Mouse (Mus musculus): ENCODE measurements around the gene Mindy4. TPM values are rescaled to one million over a fixed set of nuclear protein-coding genes. Genes with fewer than 3 reads are reported as not detected.

Gene Mindy4
- total and polyA plus RNA-seq, 3 experiments, result 0.23 to 1.6 TPM; not detected in 1

- no peak overlapping the region for H3K4me3 ChIP-seq (ENCODE audit: control insufficient read depth in 1 of 2, insufficient read depth in 1 of 2, low read depth in 2 of 2, low read length in 2 of 2)
- H3K36me3 ChIP-seq (ENCODE audit: control insufficient read depth in 1 of 2, insufficient read depth in 2 of 2, low read length in 2 of 2), result peaks cover 0 to 13% of the 10 kb centered on the region in 2 experiments; a peak in 2 of 4 replicates
- no peak overlapping the region for H3K27ac ChIP-seq (ENCODE audit: control insufficient read depth, low read depth, low read length)
- no peaks in the 10 kb centered on the region for H3K27me3 ChIP-seq (ENCODE audit: control insufficient read depth in 1 of 2, insufficient read depth in 2 of 2, low read length in 2 of 2)
- H3K9me3 ChIP-seq (replicated peaks; ENCODE audit: insufficient read depth, low read length), result no peaks in the 10 kb centered on the region
- peak; percentile 63; the same call in 1 of the 2 replicates for TF ChIP-seq GATA1 (IDR thresholded peaks at IDR 0.05; ENCODE audit: low read depth, low read length)
- TF ChIP-seq SIN3A (IDR thresholded peaks at IDR 0.05; ENCODE audit: low read length), result no peak
- peak; percentile 86 for TF ChIP-seq RCOR1 (IDR thresholded peaks at IDR 0.05; ENCODE audit: low read depth, low read length)
- 0 out of 2 replicates have a peak, but pooled peaks have one; percentile 29 for TF ChIP-seq MAZ (IDR thresholded peaks at IDR 0.05; ENCODE audit: low read depth, low read length)
- TF ChIP-seq NELFE (IDR thresholded peaks at IDR 0.05; ENCODE audit: low read depth, low read length), result no peak
- TF ChIP-seq TCF12 (IDR thresholded peaks at IDR 0.05; ENCODE audit: low read depth, low read length), result peak; percentile 5; the same call in 1 of the 2 replicates
- H3K9ac ChIP-seq (ENCODE audit: control insufficient read depth, low read depth, low read length, poor library complexity, severe bottlenecking), result no peak overlapping the region
- peak; percentile 50 for DNase-seq (ENCODE audit: low read depth, low spot score)
- peaks cover 5 to 54% of the 10 kb centered on the region in 2 experiments for H3K4me1 ChIP-seq (ENCODE audit: control insufficient read depth in 1 of 2, insufficient read depth in 2 of 2, low read length in 2 of 2)
- no peaks in the 10 kb centered on the region for H3K79me2 ChIP-seq (ENCODE audit: control insufficient read depth, insufficient read depth, low read length, poor library complexity)
Measured at GRCm38 (mm10) chr6:55326299-55326698, 123.1 kb downstream of the Mindy4 start.

GRCm38 (mm10) chr6:55327326-55327725 is 124.1 kb downstream of the Mindy4 start:
- H3K4me1 ChIP-seq (ENCODE audit: control insufficient read depth in 1 of 2, insufficient read depth in 2 of 2, low read length in 2 of 2), result peaks cover 5 to 50% of the 10 kb centered on the region in 2 experiments
- TF ChIP-seq ETS1 (IDR thresholded peaks at IDR 0.05; ENCODE audit: low read depth, low read length) (no peak), JUND (IDR thresholded peaks at IDR 0.05; ENCODE audit: low read depth, low read length) (no peak), TCF12 (IDR thresholded peaks at IDR 0.05; ENCODE audit: low read depth, low read length) (no peak), NRF1 (IDR thresholded peaks at IDR 0.05; ENCODE audit: insufficient read depth, low read depth, low read length, poor library complexity, severe bottlenecking) (no peak), MYB (IDR thresholded peaks at IDR 0.05; ENCODE audit: low read depth, low read length) (no peak), CHD2 (IDR thresholded peaks at IDR 0.05; ENCODE audit: low read length) (no peak), ELF1 (IDR thresholded peaks at IDR 0.05; ENCODE audit: low read depth, low read length) (no peak)
- no peaks in the 10 kb centered on the region for H3K9me3 ChIP-seq (replicated peaks; ENCODE audit: insufficient read depth, low read length)
- no peak overlapping the region for H3K4me3 ChIP-seq (ENCODE audit: control insufficient read depth in 1 of 2, insufficient read depth in 1 of 2, low read depth in 2 of 2, low read length in 2 of 2)
- H3K36me3 ChIP-seq (ENCODE audit: control insufficient read depth in 1 of 2, insufficient read depth in 2 of 2, low read length in 2 of 2), result peaks cover 0 to 13% of the 10 kb centered on the region in 2 experiments; a peak in 2 of 4 replicates
- no peaks in the 10 kb centered on the region for H3K27me3 ChIP-seq (ENCODE audit: control insufficient read depth in 1 of 2, insufficient read depth in 2 of 2, low read length in 2 of 2)
- no peaks in the 10 kb centered on the region for H3K79me2 ChIP-seq (ENCODE audit: control insufficient read depth, insufficient read depth, low read length, poor library complexity)
- H3K27ac ChIP-seq (ENCODE audit: control insufficient read depth, low read depth, low read length), result no peak overlapping the region
- H3K9ac ChIP-seq (ENCODE audit: control insufficient read depth, low read depth, low read length, poor library complexity, severe bottlenecking), result no peak overlapping the region
- no peak for DNase-seq (ENCODE audit: low read depth, low spot score)

GRCm38 (mm10) chr6:55328179-55328578 is 125.0 kb downstream of the Mindy4 start:
- no peak for DNase-seq (ENCODE audit: low read depth, low spot score)
- no peaks in the 10 kb centered on the region for H3K27me3 ChIP-seq (ENCODE audit: control insufficient read depth in 1 of 2, insufficient read depth in 2 of 2, low read length in 2 of 2)
- peaks cover 0 to 13% of the 10 kb centered on the region in 2 experiments; a peak in 2 of 4 replicates for H3K36me3 ChIP-seq (ENCODE audit: control insufficient read depth in 1 of 2, insufficient read depth in 2 of 2, low read length in 2 of 2)
- H3K27ac ChIP-seq (ENCODE audit: control insufficient read depth, low read depth, low read length), result no peak overlapping the region
- H3K79me2 ChIP-seq (ENCODE audit: control insufficient read depth, insufficient read depth, low read length, poor library complexity), result no peaks in the 10 kb centered on the region
- H3K9ac ChIP-seq (ENCODE audit: control insufficient read depth, low read depth, low read length, poor library complexity, severe bottlenecking), result no peak overlapping the region
- H3K4me3 ChIP-seq (ENCODE audit: control insufficient read depth in 1 of 2, insufficient read depth in 1 of 2, low read depth in 2 of 2, low read length in 2 of 2), result no peak overlapping the region
- peaks cover 2 to 44% of the 10 kb centered on the region in 2 experiments for H3K4me1 ChIP-seq (ENCODE audit: control insufficient read depth in 1 of 2, insufficient read depth in 2 of 2, low read length in 2 of 2)
- TF ChIP-seq MEF2A (IDR thresholded peaks at IDR 0.05; ENCODE audit: extremely low read depth, insufficient replicate concordance, low read depth, low read length, poor library complexity, severe bottlenecking) (no peak), CHD1 (IDR thresholded peaks at IDR 0.05; ENCODE audit: low read depth, low read length) (no peak), E2F4 (IDR thresholded peaks at IDR 0.05; ENCODE audit: borderline replicate concordance, low read depth, low read length) (no peak), UBTF (IDR thresholded peaks at IDR 0.05; ENCODE audit: borderline replicate concordance, insufficient read depth, low read depth, low read length) (no peak), RCOR1 (IDR thresholded peaks at IDR 0.05; ENCODE audit: low read depth, low read length) (no peak), CTCF (IDR thresholded peaks at IDR 0.05 in 2 of 3, conservative IDR thresholded peaks at IDR 0.05 in 1 of 3; ENCODE audit: control insufficient read depth in 1 of 3, insufficient read depth in 1 of 3, low read depth in 2 of 3, low read length in 3 of 3, poor library complexity in 1 of 3, severe bottlenecking in 1 of 3) (no peak), GATA1 (IDR thresholded peaks at IDR 0.05; ENCODE audit: low read depth, low read length) (no peak), MAFK (IDR thresholded peaks at IDR 0.05; ENCODE audit: borderline replicate concordance, low read depth, low read length) (no peak), ZNF384 (IDR thresholded peaks at IDR 0.05; ENCODE audit: low read depth, low read length) (no peak), USF1 (IDR thresholded peaks at IDR 0.05; ENCODE audit: low read depth, low read length) (no peak), MXI1 (IDR thresholded peaks at IDR 0.05; ENCODE audit: low read depth, low read length) (no peak), ETS1 (IDR thresholded peaks at IDR 0.05; ENCODE audit: low read depth, low read length) (no peak), ZKSCAN1 (IDR thresholded peaks at IDR 0.05; ENCODE audit: low read depth, low read length) (no peak), MAX (IDR thresholded peaks at IDR 0.05; ENCODE audit: low read length) (no peak), MYB (IDR thresholded peaks at IDR 0.05; ENCODE audit: low read depth, low read length) (no peak), BHLHE40 (IDR thresholded peaks at IDR 0.05; ENCODE audit: borderline replicate concordance, low read depth, low read length) (no peak), MAZ (IDR thresholded peaks at IDR 0.05; ENCODE audit: low read depth, low read length) (no peak)
- no peaks in the 10 kb centered on the region for H3K9me3 ChIP-seq (replicated peaks; ENCODE audit: insufficient read depth, low read length)

Measured in MEL (cell line).